Mouse (Mus musculus) intestine, postnatal 0 days (tissue): ENCODE data around the gene F2rl3. TPM values are rescaled to one million over a fixed set of nuclear protein-coding genes. Genes with fewer than 3 reads are reported as not detected.

Experiments
- ATAC-seq: fragments of 200-750 bp; cut with Nextera tagmentation; 2 replicates; pipeline ENCODE4 v1.8.0; 2017; ENCODE audit warnings: mild to moderate bottlenecking, moderate TSS enrichment, moderate library complexity
- H3K27ac ChIP-seq: fragments of 300-500 bp; sonication (generic); 2 replicates; pipeline ENCODE4 v1.5.1; 2014; ENCODE audit warnings: mild to moderate bottlenecking, low read depth, low read length, moderate library complexity
- H3K27me3 ChIP-seq: fragments of 300-500 bp; sonication (generic); replicated peaks from 2 replicates; pipeline ENCODE4 v1.6.1; 2014; ENCODE audit warnings: low read length, mixed read lengths; ENCODE audit not compliant: control insufficient read depth, insufficient read depth
- H3K36me3 ChIP-seq: fragments of 300-500 bp; sonication (generic); 2 replicates; pipeline ENCODE4 v1.6.1; 2014; ENCODE audit warnings: mild to moderate bottlenecking, moderate library complexity; ENCODE audit not compliant: control insufficient read depth, insufficient read depth
- H3K4me1 ChIP-seq: fragments of 300-500 bp; sonication (generic); replicated peaks from 2 replicates; pipeline ENCODE4 v1.6.1; 2014; ENCODE audit warnings: antibody characterized with exemption, low read length, mixed read lengths; ENCODE audit not compliant: control insufficient read depth, insufficient read depth
- H3K4me2 ChIP-seq: fragments of 300-500 bp; sonication (generic); replicated peaks from 2 replicates; pipeline ENCODE4 v1.6.1; 2014; ENCODE audit warnings: low read depth, mild to moderate bottlenecking, moderate library complexity
- H3K4me3 ChIP-seq: fragments of 300-500 bp; sonication (generic); 2 replicates; pipeline ENCODE4 v1.5.1; 2014; ENCODE audit warnings: low read depth, low read length
- H3K9ac ChIP-seq: fragments of 300-500 bp; sonication (generic); 2 replicates; pipeline ENCODE4 v1.6.1; 2014; ENCODE audit warnings: mild to moderate bottlenecking, low read depth, low read length
- H3K9me3 ChIP-seq: fragments of 300-500 bp; sonication (generic); 2 replicates; pipeline ENCODE4 v1.6.1; 2016; ENCODE audit warnings: mixed run types; ENCODE audit not compliant: control insufficient read depth
- CTCF ChIP-seq: sonication (generic); IDR thresholded peaks from 2 replicates; pipeline ENCODE4 v1.5.1; 2016; ENCODE audit warnings: low read depth, mild to moderate bottlenecking, control low read depth, antibody characterized with exemption, moderate library complexity
- WGBS: fragments of 180-500 bp; shearing (Covaris S2); extraction: QIAGEN DNeasy Blood & Tissue Kit; methylation state at CpG from one replicate; pipeline ENCODE4 v1.1.7; 2014; 5-methylcytosine and 5-hydroxymethylcytosine counted together
- polyA plus RNA-seq: library from polyadenylated mRNA; unstranded; fragments of >200 nt; fragmentation: Nextera tagmentation; extraction: Ambion mirVana; gene quantifications from 2 replicates; pipeline ENCODE4 v1.2.1, GENCODE M21; 2015

Gene F2rl3
- polyA plus RNA-seq, 1 experiment from 2014 or later, result 2.4 TPM

- ATAC-seq, result no peak
- Histone ChIP-seq H3K9ac (no peak overlapping the region), H3K27ac (no peak overlapping the region), H3K27me3 (no peaks in the 10 kb centered on the region), H3K4me1 (no peaks in the 10 kb centered on the region), H3K9me3 (no peaks in the 10 kb centered on the region), H3K4me2 (no peak overlapping the region), H3K36me3 (peaks cover 47% of the 10 kb centered on the region), H3K4me3 (no peak overlapping the region)
- peak; percentile 40 for TF ChIP-seq CTCF
These were observed 3.4 kb upstream of the F2rl3 start for GRCm38 (mm10) chr8:72758310-72758709.

DNA sequence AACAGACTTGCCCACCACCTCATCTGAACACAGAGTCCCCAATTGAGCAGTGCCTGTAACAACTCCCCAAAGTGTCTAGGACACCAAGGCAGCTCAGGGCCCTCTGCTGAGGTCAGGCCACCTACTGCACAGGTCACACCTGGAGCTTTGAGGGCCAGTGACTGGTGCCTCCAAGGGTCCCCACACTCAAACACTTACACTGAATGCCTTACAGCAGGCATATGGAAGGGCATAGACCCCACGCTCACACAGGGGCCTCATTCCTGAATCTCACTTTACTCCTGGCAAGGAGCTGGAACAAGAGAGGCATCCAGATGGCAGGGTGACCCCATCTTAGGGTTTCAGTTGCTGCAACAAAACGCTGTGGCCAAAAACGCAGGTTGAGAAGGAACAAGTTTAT is 1.5 kb upstream of the F2rl3 start:
- no peak for TF ChIP-seq CTCF

GRCm38 (mm10) chr8:72762306-72762705 is 626 bp downstream of the F2rl3 start:
- Histone ChIP-seq H3K27me3 (no peaks in the 10 kb centered on the region), H3K4me3 (no peak overlapping the region), H3K4me2 (no peak overlapping the region), H3K27ac (no peak overlapping the region), H3K4me1 (no peaks in the 10 kb centered on the region), H3K9ac (no peak overlapping the region), H3K9me3 (no peaks in the 10 kb centered on the region), H3K36me3 (peaks cover 14% of the 10 kb centered on the region)
- no peak for TF ChIP-seq CTCF
- no peak for ATAC-seq
- 87% methylated on average over 12 of the region's 12 CpGs for WGBS

More for the DNA sequence above, 1.5 kb upstream of the F2rl3 start:
- Histone ChIP-seq H3K27ac (no peak overlapping the region), H3K4me1 (no peaks in the 10 kb centered on the region), H3K27me3 (no peaks in the 10 kb centered on the region), H3K36me3 (peaks cover 34% of the 10 kb centered on the region), H3K9ac (no peak overlapping the region), H3K4me2 (no peak overlapping the region), H3K9me3 (no peaks in the 10 kb centered on the region), H3K4me3 (no peak overlapping the region)
- 90% methylated on average over 3 of the region's 3 CpGs for WGBS
- no peak for ATAC-seq

GRCm38 (mm10) chr8:72765696-72766095 is 4.0 kb downstream of the F2rl3 start:
- Histone ChIP-seq H3K4me1 (no peaks in the 10 kb centered on the region), H3K36me3 (no peaks in the 10 kb centered on the region), H3K4me2 (no peak overlapping the region), H3K27me3 (no peaks in the 10 kb centered on the region), H3K9me3 (no peaks in the 10 kb centered on the region), H3K4me3 (no peak overlapping the region), H3K9ac (no peak overlapping the region), H3K27ac (no peak overlapping the region)
- TF ChIP-seq CTCF, result no peak
- whole genome bisulfite sequencing, result 82% methylated on average over 4 of the region's 4 CpGs
- no peak for ATAC-seq

GRCm38 (mm10) chr8:72766777-72767176 is 5.1 kb downstream of the F2rl3 start:
- no peaks in the 10 kb centered on the region for H3K36me3 ChIP-seq
- no peak for TF ChIP-seq CTCF
- no peak overlapping the region for H3K4me3 ChIP-seq
- H3K4me2 ChIP-seq, result no peak overlapping the region
- H3K27me3 ChIP-seq, result no peaks in the 10 kb centered on the region
- no peak overlapping the region for H3K27ac ChIP-seq
- no peaks in the 10 kb centered on the region for H3K9me3 ChIP-seq
- no peak for ATAC-seq
- H3K9ac ChIP-seq, result no peak overlapping the region
- 29% methylated on average over 7 of the region's 7 CpGs for WGBS
- no peaks in the 10 kb centered on the region for H3K4me1 ChIP-seq

DNA sequence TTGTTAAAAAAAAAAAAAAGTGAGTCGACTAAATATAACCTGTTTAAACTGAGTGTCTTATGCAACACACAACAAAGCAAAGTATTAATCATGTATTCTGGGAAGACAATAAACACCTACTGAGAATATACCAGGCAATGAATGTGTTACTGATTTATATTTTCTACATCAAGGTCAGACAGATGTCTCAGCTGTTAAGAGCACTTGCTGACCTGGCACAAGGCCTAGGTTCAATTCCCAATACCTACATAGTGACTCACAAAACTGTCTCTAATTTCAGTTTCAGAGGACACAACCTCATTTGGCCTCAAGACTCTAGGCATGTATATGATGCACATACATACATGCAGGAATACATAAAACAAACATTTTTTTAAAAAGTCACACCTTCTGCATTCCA is 16.1 kb downstream of the F2rl3 start:
- WGBS, result 88% methylated on average over 1 of the region's 1 CpGs
- Histone ChIP-seq H3K4me2 (no peak overlapping the region), H3K27me3 (no peaks in the 10 kb centered on the region), H3K4me3 (no peak overlapping the region), H3K27ac (no peak overlapping the region), H3K4me1 (no peaks in the 10 kb centered on the region), H3K36me3 (no peaks in the 10 kb centered on the region), H3K9me3 (no peaks in the 10 kb centered on the region), H3K9ac (no peak overlapping the region)
- TF ChIP-seq CTCF, result no peak
- ATAC-seq, result no peak

DNA sequence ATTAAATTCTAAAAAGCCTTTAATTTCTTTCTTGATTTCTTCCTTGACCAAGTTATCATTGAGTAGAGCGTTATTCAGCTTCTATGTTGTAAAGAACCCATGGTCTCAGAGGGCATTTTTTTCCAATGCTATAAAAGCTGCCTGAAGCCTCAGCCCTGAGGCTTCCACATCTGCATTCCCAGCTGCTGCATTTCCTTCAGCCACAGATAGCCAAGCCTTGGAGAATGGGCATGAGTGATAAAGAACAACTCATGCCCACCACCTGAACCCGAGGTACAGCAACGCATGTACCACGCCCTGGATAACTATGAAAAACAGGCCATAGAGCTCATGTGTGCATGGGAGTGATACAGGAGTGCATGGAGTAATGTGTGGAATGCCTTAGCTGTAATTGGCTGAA is 19.0 kb downstream of the F2rl3 start:
- no peak overlapping the region for H3K4me2 ChIP-seq
- ATAC-seq, result no peak
- H3K9ac ChIP-seq, result no peak overlapping the region
- no peaks in the 10 kb centered on the region for H3K27me3 ChIP-seq
- no peaks in the 10 kb centered on the region for H3K4me1 ChIP-seq
- no peak for TF ChIP-seq CTCF
- WGBS, result 92% methylated on average over 4 of the region's 4 CpGs
- H3K9me3 ChIP-seq, result no peaks in the 10 kb centered on the region
- H3K4me3 ChIP-seq, result no peak overlapping the region
- H3K36me3 ChIP-seq, result no peaks in the 10 kb centered on the region
- H3K27ac ChIP-seq, result no peak overlapping the region
